Mouse (Mus musculus) cortical plate, adult 2 months (tissue): ENCODE data around the gene Nfib. TPM values are rescaled to one million over a fixed set of nuclear protein-coding genes. Genes with fewer than 3 reads are reported as not detected.
"Not testable (repeated sequence)": the region's sequence is repeated elsewhere in the genome, so short reads cannot be mapped to it uniquely, and the experiment has no call there.

Source experiments
- H3K27ac ChIP-seq: fragments of 200-500 bp; 2 replicates; pipeline ENCODE4 v1.5.1; 2012; ENCODE audit warnings: low read length, control low read depth, inconsistent platforms; ENCODE audit not compliant: insufficient read depth
- H3K4me1 ChIP-seq: fragments of 200-500 bp; 2 replicates; pipeline ENCODE4 v1.6.1; 2011; ENCODE audit warnings: low read length; ENCODE audit not compliant: control insufficient read depth, insufficient read depth
- H3K4me3 ChIP-seq: fragments of 200-500 bp; 2 replicates; pipeline ENCODE4 v1.5.1; 2011; ENCODE audit warnings: mild to moderate bottlenecking, low read length, control low read depth; ENCODE audit not compliant: insufficient read depth
- CTCF ChIP-seq: fragments of 200-500 bp; IDR thresholded peaks from 2 replicates; pipeline ENCODE4 v1.5.1; 2011; ENCODE audit warnings: mild to moderate bottlenecking, control low read depth, low read length; ENCODE audit not compliant: insufficient read depth; ENCODE audit errors: extremely low read depth
- POLR2A ChIP-seq: fragments of 200-500 bp; IDR thresholded peaks from 2 replicates; pipeline ENCODE4 v1.6.1; 2011; ENCODE audit warnings: mild to moderate bottlenecking, low read length, control low read depth; ENCODE audit not compliant: insufficient read depth; ENCODE audit errors: extremely low read depth
- polyA plus RNA-seq: library from polyadenylated mRNA; depleted of rRNA; stranded (reverse); fragments of >200 nt; gene quantifications from 2 replicates; pipeline ENCODE4 v1.2.3, GENCODE M21; 2012

Nfib gene
- polyA plus RNA-seq, 1 experiment: 31.8 TPM

- Histone ChIP-seq H3K27ac (no peak overlapping the region), H3K4me3 (no peak overlapping the region), H3K4me1 (no peaks in the 10 kb centered on the region)
- TF ChIP-seq POLR2A (no peak), CTCF (no peak)
Observed at GRCm38 (mm10) chr4:82273049-82273754, 432.3 kb downstream of the Nfib start.

DNA sequence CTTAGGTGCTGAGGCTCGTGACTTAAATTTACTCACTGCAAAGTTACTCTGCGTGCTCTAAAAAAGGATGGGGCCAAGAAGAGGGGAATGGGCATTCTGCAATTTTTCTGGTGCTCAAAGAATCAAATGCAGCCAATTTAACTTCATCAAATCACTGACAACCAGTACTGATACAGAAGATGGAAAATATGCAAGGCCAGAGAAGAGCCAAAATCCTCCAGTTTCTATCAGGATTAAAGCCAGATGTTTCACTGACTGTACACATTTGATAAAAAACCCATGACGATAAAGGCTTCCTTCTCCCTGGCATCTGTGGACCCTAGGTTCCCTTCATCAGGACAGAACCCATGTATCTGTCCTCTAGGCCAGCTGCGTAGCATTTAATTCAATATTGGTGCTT lies 433.5 kb downstream of the Nfib start:
- H3K4me1 ChIP-seq: no peaks in the 10 kb centered on the region
- no peak overlapping the region for H3K4me3 ChIP-seq
- H3K27ac ChIP-seq: no peak overlapping the region
- TF ChIP-seq POLR2A: no peak
- TF ChIP-seq CTCF: no peak

DNA sequence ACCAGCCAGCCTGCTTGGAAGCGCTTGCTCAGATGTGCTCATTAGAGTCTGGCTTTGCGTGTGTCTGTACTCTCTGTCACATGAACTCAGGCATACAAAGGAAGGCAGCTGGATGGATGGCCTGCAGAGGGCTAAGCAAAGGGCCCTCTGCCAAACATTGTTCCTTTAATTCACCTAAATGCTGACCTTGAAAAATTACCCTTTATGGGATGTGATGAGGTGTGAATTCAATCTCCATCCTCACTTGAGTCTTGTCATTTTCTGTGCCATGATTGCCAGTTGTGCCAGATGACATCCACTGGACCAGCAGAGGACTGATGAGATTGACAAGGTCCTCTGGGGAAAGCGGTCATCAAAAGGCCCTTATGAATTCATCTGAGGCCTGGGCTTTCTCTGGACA lies 434.0 kb downstream of the Nfib start:
- no peak for TF ChIP-seq CTCF
- TF ChIP-seq POLR2A: no peak
- Histone ChIP-seq H3K4me3 (no peak overlapping the region), H3K4me1 (no peaks in the 10 kb centered on the region), H3K27ac (no peak overlapping the region)

DNA sequence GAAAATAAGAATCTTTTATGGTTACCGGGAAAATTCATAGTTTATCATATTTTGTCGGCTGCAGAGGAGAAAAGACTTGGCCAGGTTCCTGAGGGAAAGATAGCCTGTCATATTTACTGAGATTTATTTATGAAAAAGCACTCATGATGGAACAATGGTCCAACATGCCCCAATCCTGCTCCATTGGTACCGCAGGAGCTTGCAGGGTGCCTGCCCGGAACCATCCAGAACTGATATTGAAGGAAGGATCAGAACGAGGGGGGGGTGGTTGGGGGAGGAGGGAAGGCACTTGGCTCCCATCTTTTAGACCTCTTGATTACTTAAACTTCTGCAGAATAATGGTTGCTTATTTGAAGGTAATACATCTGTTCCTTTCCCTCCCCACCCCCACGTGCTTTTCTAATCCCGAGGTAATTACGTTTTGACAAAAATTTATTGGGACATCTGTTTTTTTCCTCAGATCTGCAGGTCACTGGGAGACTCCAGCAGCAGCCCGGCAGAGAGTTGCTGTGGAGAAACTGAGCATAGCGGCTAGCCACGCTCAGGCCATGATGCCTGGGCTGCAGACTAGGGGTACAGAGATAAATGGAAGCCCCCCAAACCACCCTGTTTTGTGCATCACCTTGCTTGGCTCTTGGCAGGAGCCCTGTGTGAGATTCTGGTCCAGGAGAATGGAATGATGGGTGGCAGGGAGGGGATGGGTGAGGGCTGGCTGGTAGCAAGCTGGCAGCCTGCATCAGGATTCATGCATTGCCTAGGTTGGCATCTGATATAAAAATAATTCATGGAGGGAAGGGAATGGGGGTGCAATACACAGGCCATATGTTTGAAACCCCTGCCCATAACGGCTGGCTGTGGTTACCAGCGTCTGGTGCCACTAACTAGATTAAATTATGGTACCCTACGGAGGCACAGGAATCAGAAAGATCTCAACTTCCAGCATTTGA lies 437.4 kb downstream of the Nfib start:
- TF ChIP-seq POLR2A (no peak), CTCF (no peak)
- H3K4me1 ChIP-seq: no peaks in the 10 kb centered on the region
- no peak overlapping the region for H3K4me3 ChIP-seq
- no peak overlapping the region for H3K27ac ChIP-seq

DNA sequence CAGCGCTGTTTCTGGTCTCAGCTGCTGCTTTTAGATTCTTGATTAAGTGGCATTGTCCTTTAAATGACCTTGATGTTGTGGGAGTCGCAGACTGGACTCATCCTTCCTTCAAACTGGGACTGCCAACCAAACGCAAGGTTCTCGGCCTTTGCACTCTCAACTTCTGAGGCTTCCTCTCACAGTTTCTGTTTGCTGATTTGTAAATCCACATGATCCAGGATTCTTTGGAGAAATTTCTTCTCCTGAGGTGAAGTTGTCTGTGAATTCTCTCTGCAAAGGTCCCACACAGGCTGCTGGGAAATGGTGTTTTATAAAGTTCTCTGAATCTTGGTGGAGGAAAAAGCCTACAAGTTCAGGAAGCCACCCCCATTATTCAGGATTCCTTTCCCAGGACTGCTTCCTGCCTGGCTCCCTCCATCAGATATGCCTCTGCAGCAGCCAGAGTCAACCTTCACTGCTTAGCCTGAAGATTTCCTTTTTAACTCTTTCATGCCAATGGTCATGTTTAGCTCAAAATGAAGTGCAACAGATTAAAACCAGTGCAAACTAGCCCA lies 439.4 kb downstream of the Nfib start:
- H3K4me1 ChIP-seq: no peaks in the 10 kb centered on the region
- H3K4me3 ChIP-seq: no peak overlapping the region
- H3K27ac ChIP-seq: no peak overlapping the region
- TF ChIP-seq CTCF (no peak), POLR2A (no peak)

- H3K4me3 ChIP-seq, H3K4me1 ChIP-seq, H3K27ac ChIP-seq: not testable (repeated sequence)
Observed at GRCm38 (mm10) chr4:82258545-82258944, 447.0 kb downstream of the Nfib start.

GRCm38 (mm10) chr4:82252054-82252453 lies 453.5 kb downstream of the Nfib start:
- TF ChIP-seq POLR2A: no peak
- no peak for TF ChIP-seq CTCF
- no peaks in the 10 kb centered on the region; the same call in 1 of the 2 replicates for H3K4me1 ChIP-seq
- no peak overlapping the region for H3K27ac ChIP-seq
- H3K4me3 ChIP-seq: no peak overlapping the region

DNA sequence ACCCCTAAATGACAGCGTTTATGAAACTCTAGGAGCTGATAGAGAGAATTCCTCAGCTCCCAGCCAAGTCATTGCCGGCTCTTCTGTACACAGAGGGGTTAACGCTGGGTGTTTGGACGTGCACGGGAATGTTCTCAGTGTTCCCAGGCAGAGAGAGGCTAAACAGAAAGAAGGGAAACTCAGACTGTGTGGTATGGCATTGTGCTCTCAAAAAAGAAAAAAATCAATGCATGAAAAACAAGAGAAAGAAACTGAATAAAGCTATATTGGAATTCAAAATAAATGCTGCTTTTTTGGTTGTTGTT lies 455.2 kb downstream of the Nfib start:
- Histone ChIP-seq H3K4me1 (no peaks in the 10 kb centered on the region; the same call in 1 of the 2 replicates), H3K27ac (no peak overlapping the region), H3K4me3 (no peak overlapping the region)
- TF ChIP-seq CTCF: no peak
- no peak for TF ChIP-seq POLR2A

DNA sequence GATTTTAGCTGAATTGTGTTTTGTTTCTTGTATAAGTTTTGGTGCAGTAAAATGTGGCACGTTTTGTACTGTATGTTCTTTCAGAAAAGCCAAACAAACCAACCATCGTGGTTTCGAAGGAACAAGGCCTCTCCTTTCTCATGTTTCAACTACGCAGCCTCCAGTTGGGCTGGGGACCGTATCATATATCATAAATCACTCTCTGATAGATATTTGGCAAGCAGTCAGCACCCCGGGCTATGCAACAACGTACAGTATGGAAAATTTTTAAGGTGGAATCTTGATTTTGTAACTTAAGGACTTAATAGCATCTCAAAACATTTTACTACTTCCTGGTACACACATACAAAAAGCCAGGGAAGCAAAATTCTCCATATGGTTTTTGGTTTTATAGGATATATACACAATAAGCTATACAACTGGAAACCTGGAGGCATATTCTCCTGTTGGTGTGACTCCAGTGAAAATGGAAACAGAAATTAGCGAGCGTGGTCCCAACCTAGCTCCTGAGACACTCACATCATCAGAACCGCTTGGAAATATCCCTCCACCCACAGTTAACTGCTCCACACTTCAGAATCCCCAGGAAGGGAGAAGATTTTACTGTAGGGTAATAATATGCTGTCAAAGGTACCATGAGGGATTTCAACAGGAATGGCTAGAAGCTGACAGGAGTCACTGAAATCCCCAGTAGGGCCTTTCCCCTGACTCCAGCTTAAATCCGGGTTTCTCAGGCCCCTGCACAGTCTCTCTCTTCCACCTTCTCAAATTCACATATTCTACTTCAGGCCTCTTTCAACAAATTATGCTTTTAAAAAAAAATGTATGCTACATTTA lies 455.8 kb downstream of the Nfib start:
- TF ChIP-seq POLR2A (no peak), CTCF (no peak)
- Histone ChIP-seq H3K4me3 (no peak overlapping the region), H3K27ac (no peak overlapping the region), H3K4me1 (no peaks in the 10 kb centered on the region; the same call in 1 of the 2 replicates)
